Mouse (Mus musculus): ENCODE data around the gene Crnkl1. TPM values are rescaled to one million over a fixed set of nuclear protein-coding genes. Genes with fewer than 3 reads are reported as not detected.

Crnkl1 gene
- polyA plus RNA-seq, 1 experiment, result 35.8 TPM

- H3K9ac ChIP-seq (ENCODE audit: low read depth, poor library complexity, severe bottlenecking), result no peak overlapping the region
- no peaks in the 10 kb centered on the region for H3K36me3 ChIP-seq (ENCODE audit: control insufficient read depth, insufficient read depth, low read length, poor library complexity, severe bottlenecking)
- no peaks in the 10 kb centered on the region for H3K9me3 ChIP-seq (replicated peaks; ENCODE audit: control insufficient read depth, insufficient read depth, low read length, poor library complexity, severe bottlenecking)
- H3K4me3 ChIP-seq (ENCODE audit: low read depth, low read length), result no peak overlapping the region
- no peak for TF ChIP-seq CTCF (IDR thresholded peaks at IDR 0.05; ENCODE audit: low read depth, low read length)
- no peak for TF ChIP-seq POLR2A (IDR thresholded peaks at IDR 0.05; ENCODE audit: insufficient read depth, low read length)
- no peak for TF ChIP-seq EP300 (IDR thresholded peaks at IDR 0.05; ENCODE audit: insufficient read depth, low read depth, low read length)
- no peaks in the 10 kb centered on the region for H3K4me1 ChIP-seq (ENCODE audit: control insufficient read depth, insufficient read depth, low read length)
- no peaks in the 10 kb centered on the region for H3K27me3 ChIP-seq (ENCODE audit: control insufficient read depth, insufficient read depth, low read length, poor library complexity, severe bottlenecking)
- H3K27ac ChIP-seq (ENCODE audit: insufficient read depth, low read length), result no peak overlapping the region
Observed at GRCm38 (mm10) chr2:145957450-145957849, 22.6 kb upstream of the Crnkl1 start.

DNA sequence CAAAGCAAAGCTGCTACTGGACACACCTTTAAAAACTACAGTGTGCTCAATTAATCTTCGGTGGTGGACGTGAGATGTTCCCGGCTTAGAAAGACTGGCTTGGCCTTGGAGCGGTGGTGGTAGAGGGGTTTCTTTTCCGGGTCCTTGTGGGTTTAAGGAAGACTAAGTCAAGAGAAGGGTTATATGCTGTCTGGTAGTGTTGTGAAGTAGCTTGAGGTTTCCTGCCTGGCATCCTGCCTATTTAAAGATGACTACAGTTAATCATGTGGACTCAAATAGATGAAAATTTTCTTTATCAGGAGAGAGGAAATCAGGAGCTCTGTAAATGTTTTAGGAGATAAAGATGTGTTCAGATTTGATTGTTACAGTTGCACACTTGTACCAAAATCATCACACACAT is 21.5 kb upstream of the Crnkl1 start:
- H3K36me3 ChIP-seq (ENCODE audit: control insufficient read depth, insufficient read depth, low read length, poor library complexity, severe bottlenecking), result no peaks in the 10 kb centered on the region
- no peak overlapping the region for H3K9ac ChIP-seq (ENCODE audit: low read depth, poor library complexity, severe bottlenecking)
- no peaks in the 10 kb centered on the region for H3K27me3 ChIP-seq (ENCODE audit: control insufficient read depth, insufficient read depth, low read length, poor library complexity, severe bottlenecking)
- no peaks in the 10 kb centered on the region for H3K4me1 ChIP-seq (ENCODE audit: control insufficient read depth, insufficient read depth, low read length)
- H3K27ac ChIP-seq (ENCODE audit: insufficient read depth, low read length), result no peak overlapping the region
- TF ChIP-seq POLR2A (IDR thresholded peaks at IDR 0.05; ENCODE audit: insufficient read depth, low read length), result no peak
- no peak for TF ChIP-seq EP300 (IDR thresholded peaks at IDR 0.05; ENCODE audit: insufficient read depth, low read depth, low read length)
- TF ChIP-seq CTCF (IDR thresholded peaks at IDR 0.05; ENCODE audit: low read depth, low read length), result no peak
- H3K9me3 ChIP-seq (replicated peaks; ENCODE audit: control insufficient read depth, insufficient read depth, low read length, poor library complexity, severe bottlenecking), result no peaks in the 10 kb centered on the region
- H3K4me3 ChIP-seq (ENCODE audit: low read depth, low read length), result no peak overlapping the region

DNA sequence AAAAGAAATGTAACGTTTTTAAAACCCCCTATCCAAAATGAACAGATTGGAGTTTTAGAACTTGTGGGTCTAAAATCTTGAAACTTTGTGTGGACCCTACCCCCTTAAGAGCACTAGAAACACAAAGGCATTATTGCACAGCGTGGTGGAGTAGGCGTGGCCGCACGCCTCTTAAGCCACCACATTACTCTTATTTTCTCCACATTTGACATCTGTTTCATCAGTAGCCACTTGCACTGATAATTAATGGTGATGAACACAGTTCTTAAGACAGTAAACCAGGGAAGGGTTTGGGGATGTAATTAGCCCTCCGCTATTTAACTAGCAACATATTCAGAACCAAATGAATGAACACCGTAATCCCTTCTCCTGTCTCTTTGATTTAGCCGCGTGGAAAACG is 21.0 kb upstream of the Crnkl1 start:
- Histone ChIP-seq H3K4me1 (ENCODE audit: control insufficient read depth, insufficient read depth, low read length) (no peaks in the 10 kb centered on the region), H3K9me3 (replicated peaks; ENCODE audit: control insufficient read depth, insufficient read depth, low read length, poor library complexity, severe bottlenecking) (no peaks in the 10 kb centered on the region), H3K9ac (ENCODE audit: low read depth, poor library complexity, severe bottlenecking) (no peak overlapping the region), H3K4me3 (ENCODE audit: low read depth, low read length) (no peak overlapping the region), H3K36me3 (ENCODE audit: control insufficient read depth, insufficient read depth, low read length, poor library complexity, severe bottlenecking) (no peaks in the 10 kb centered on the region), H3K27ac (ENCODE audit: insufficient read depth, low read length) (no peak overlapping the region), H3K27me3 (ENCODE audit: control insufficient read depth, insufficient read depth, low read length, poor library complexity, severe bottlenecking) (no peaks in the 10 kb centered on the region)
- no peak for TF ChIP-seq EP300 (IDR thresholded peaks at IDR 0.05; ENCODE audit: insufficient read depth, low read depth, low read length)
- TF ChIP-seq POLR2A (IDR thresholded peaks at IDR 0.05; ENCODE audit: insufficient read depth, low read length), result no peak
- TF ChIP-seq CTCF (IDR thresholded peaks at IDR 0.05; ENCODE audit: low read depth, low read length), result no peak

DNA sequence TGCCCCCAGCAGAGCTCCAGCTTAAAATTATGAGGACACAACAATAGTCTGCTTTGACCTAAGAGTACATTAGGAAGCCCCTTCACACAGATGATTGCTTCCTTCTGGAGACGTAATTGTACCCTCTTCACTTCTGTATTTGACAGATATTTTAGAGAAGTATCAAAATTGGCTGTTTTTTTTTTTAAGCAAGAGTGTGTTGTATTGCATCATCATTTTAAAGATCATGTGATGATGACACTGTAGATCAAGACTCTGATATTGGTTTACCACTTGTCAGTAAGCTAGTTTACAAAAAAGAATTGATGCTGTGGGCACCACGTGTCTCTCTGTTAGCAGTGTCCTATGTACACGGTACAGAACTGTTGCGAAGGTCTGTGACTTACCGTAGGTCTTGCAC is 17.9 kb upstream of the Crnkl1 start:
- TF ChIP-seq POLR2A (IDR thresholded peaks at IDR 0.05; ENCODE audit: insufficient read depth, low read length) (no peak), CTCF (IDR thresholded peaks at IDR 0.05; ENCODE audit: low read depth, low read length) (no peak), EP300 (IDR thresholded peaks at IDR 0.05; ENCODE audit: insufficient read depth, low read depth, low read length) (no peak)
- H3K9me3 ChIP-seq (replicated peaks; ENCODE audit: control insufficient read depth, insufficient read depth, low read length, poor library complexity, severe bottlenecking), result no peaks in the 10 kb centered on the region
- H3K9ac ChIP-seq (ENCODE audit: low read depth, poor library complexity, severe bottlenecking), result no peak overlapping the region
- H3K36me3 ChIP-seq (ENCODE audit: control insufficient read depth, insufficient read depth, low read length, poor library complexity, severe bottlenecking), result no peaks in the 10 kb centered on the region
- no peak overlapping the region for H3K27ac ChIP-seq (ENCODE audit: insufficient read depth, low read length)
- H3K27me3 ChIP-seq (ENCODE audit: control insufficient read depth, insufficient read depth, low read length, poor library complexity, severe bottlenecking), result no peaks in the 10 kb centered on the region
- H3K4me3 ChIP-seq (ENCODE audit: low read depth, low read length), result no peak overlapping the region
- no peaks in the 10 kb centered on the region for H3K4me1 ChIP-seq (ENCODE audit: control insufficient read depth, insufficient read depth, low read length)

GRCm38 (mm10) chr2:145950239-145950638 is 15.4 kb upstream of the Crnkl1 start:
- H3K27me3 ChIP-seq (ENCODE audit: control insufficient read depth, insufficient read depth, low read length, poor library complexity, severe bottlenecking), result no peaks in the 10 kb centered on the region
- H3K9me3 ChIP-seq (replicated peaks; ENCODE audit: control insufficient read depth, insufficient read depth, low read length, poor library complexity, severe bottlenecking), result no peaks in the 10 kb centered on the region
- no peaks in the 10 kb centered on the region for H3K4me1 ChIP-seq (ENCODE audit: control insufficient read depth, insufficient read depth, low read length)
- no peak overlapping the region for H3K9ac ChIP-seq (ENCODE audit: low read depth, poor library complexity, severe bottlenecking)
- no peaks in the 10 kb centered on the region for H3K36me3 ChIP-seq (ENCODE audit: control insufficient read depth, insufficient read depth, low read length, poor library complexity, severe bottlenecking)
- TF ChIP-seq EP300 (IDR thresholded peaks at IDR 0.05; ENCODE audit: insufficient read depth, low read depth, low read length) (no peak), POLR2A (IDR thresholded peaks at IDR 0.05; ENCODE audit: insufficient read depth, low read length) (no peak), CTCF (IDR thresholded peaks at IDR 0.05; ENCODE audit: low read depth, low read length) (no peak)
- no peak overlapping the region for H3K27ac ChIP-seq (ENCODE audit: insufficient read depth, low read length)
- H3K4me3 ChIP-seq (ENCODE audit: low read depth, low read length), result no peak overlapping the region

DNA sequence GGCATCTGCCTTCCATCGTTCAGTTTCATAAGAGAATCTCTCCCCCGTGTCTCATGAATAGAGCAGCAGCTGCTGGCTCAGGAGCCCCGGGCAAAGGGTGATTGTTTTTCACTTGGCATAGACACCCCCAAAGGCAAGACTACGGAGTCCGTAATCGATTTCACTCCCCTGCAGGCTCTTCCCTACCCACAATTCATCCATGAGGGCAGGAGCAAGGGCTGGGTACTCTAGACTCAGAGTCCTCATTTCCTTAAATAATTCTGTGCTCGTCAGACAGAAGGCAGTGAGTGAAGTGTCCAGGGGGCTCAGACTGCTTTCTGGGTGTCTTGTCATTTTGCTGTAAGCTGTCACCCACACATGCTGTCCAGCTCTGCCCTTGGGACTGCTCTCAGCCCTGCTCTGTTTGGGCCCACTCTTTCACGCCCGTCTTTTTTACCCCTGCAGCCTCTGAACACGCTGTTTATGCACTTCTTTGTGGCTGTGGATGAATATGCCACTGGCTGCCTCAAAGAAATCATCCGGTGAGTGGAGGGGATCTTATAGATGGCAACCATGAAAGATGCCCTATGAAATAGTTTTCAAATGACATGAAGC is 14.8 kb upstream of the Crnkl1 start:
- Histone ChIP-seq H3K9me3 (replicated peaks; ENCODE audit: control insufficient read depth, insufficient read depth, low read length, poor library complexity, severe bottlenecking) (no peaks in the 10 kb centered on the region), H3K36me3 (ENCODE audit: control insufficient read depth, insufficient read depth, low read length, poor library complexity, severe bottlenecking) (no peaks in the 10 kb centered on the region), H3K4me3 (ENCODE audit: low read depth, low read length) (no peak overlapping the region), H3K27ac (ENCODE audit: insufficient read depth, low read length) (no peak overlapping the region), H3K9ac (ENCODE audit: low read depth, poor library complexity, severe bottlenecking) (no peak overlapping the region), H3K4me1 (ENCODE audit: control insufficient read depth, insufficient read depth, low read length) (no peaks in the 10 kb centered on the region), H3K27me3 (ENCODE audit: control insufficient read depth, insufficient read depth, low read length, poor library complexity, severe bottlenecking) (no peaks in the 10 kb centered on the region)
- TF ChIP-seq POLR2A (IDR thresholded peaks at IDR 0.05; ENCODE audit: insufficient read depth, low read length), result no peak
- no peak for TF ChIP-seq CTCF (IDR thresholded peaks at IDR 0.05; ENCODE audit: low read depth, low read length)
- no peak for TF ChIP-seq EP300 (IDR thresholded peaks at IDR 0.05; ENCODE audit: insufficient read depth, low read depth, low read length)

All from ES-Bruce4 (cell line).